In genomic region chr15:84260123-84260822, GRCm38 (mm10) we compare ENCODE assay signal across 9 mouse cellular contexts. TPM values are rescaled to one million over a fixed set of nuclear protein-coding genes. Genes with fewer than 3 reads are reported as not detected.
A peak's percentile ranks its signal among the peaks of the same experiment; 100 is the strongest.
DNase-seq lines count a peak whose midpoint lies in the region; ATAC-seq lines count a peak whose summit lies in the region.
"Had no signal": no experiment of that assay in that cellular context is flagged by ENCODE, and none has a peak within 500 bp of the region (broad histone marks: within the 10 kb centered on the region; RNA-seq: fewer than 3 reads in every experiment).

No protein-coding gene starts in this region.

- H3K4me1 ChIP-seq in forebrain, embryonic 13.5 days, result peaks cover 37% of the 10 kb centered on the region
- 0 out of 2 replicates have a peak, but pooled peaks cover 4% of the 10 kb centered on the region for H3K4me1 ChIP-seq in hindbrain, embryonic 11.5 days (replicated peaks; ENCODE audit: control insufficient read depth, insufficient read depth, low read length)

- 0 out of 2 replicates have a peak overlapping the region, but pooled peaks have one; percentile 3 for H3K4me3 ChIP-seq in forebrain, embryonic 13.5 days
- no peak overlapping the region for H3K4me3 ChIP-seq in hindbrain, embryonic 11.5 days (ENCODE audit: low read depth, low read length)
- H3K4me3 ChIP-seq: heart, embryonic 15.5 days had no signal

- WGBS in forebrain, embryonic 13.5 days, result 18% methylated on average over 22 of the region's 22 CpGs
- 33% methylated on average over 22 of the region's 22 CpGs for WGBS in hindbrain, embryonic 11.5 days

- peak overlapping the region; percentile 78 for H3K27ac ChIP-seq in forebrain, embryonic 13.5 days
- H3K27ac ChIP-seq in hindbrain, embryonic 11.5 days (ENCODE audit: low read depth, low read length), result 0 out of 2 replicates have a peak overlapping the region, but pooled peaks have one; percentile 5
- H3K27ac ChIP-seq: heart, embryonic 15.5 days had no signal

- DNase-seq in ES-CJ7 (ENCODE audit: low read depth, low spot score), result peak; percentile 84
- peak; percentile 42 for DNase-seq in c-Kit-positive CD71-negative TER-119-negative erythroid progenitor cells, embryonic 14.5 days (ENCODE audit: low read depth)
- DNase-seq in hindbrain, embryonic 11.5 days (ENCODE audit: low spot score), result peak; percentile 89
- peak; percentile 84 to 92 for DNase-seq in layer of hippocampus, postnatal 14 days (ENCODE audit: low spot score in 2 of 2)
- peak; percentile 79 for DNase-seq in lung, postnatal 36 days
- peak; percentile 94 for DNase-seq in retina, postnatal 1 day
- DNase-seq in thymus, postnatal 36 days, result peak; percentile 66 to 67

- peak; percentile 83 for ATAC-seq in forebrain, embryonic 13.5 days
- ATAC-seq in hindbrain, embryonic 11.5 days (ENCODE audit: low FRiP score), result peak; percentile 58

- H3K36me3 ChIP-seq in forebrain, embryonic 13.5 days (ENCODE audit: poor library complexity, severe bottlenecking), result no peaks in the 10 kb centered on the region
- no peaks in the 10 kb centered on the region for H3K36me3 ChIP-seq in hindbrain, embryonic 11.5 days (ENCODE audit: control insufficient read depth, insufficient read depth, low read length)
- H3K36me3 ChIP-seq: heart, embryonic 15.5 days had no signal

- peak overlapping the region; percentile 49 for H3K4me2 ChIP-seq in forebrain, embryonic 13.5 days
- no peak overlapping the region for H3K4me2 ChIP-seq in hindbrain, embryonic 11.5 days (replicated peaks; ENCODE audit: low read depth, low read length)
- H3K4me2 ChIP-seq: heart, embryonic 15.5 days had no signal

- H3K9ac ChIP-seq in forebrain, embryonic 13.5 days, result peak overlapping the region; percentile 22; the same call in 1 of the 2 replicates
- H3K9ac ChIP-seq in hindbrain, embryonic 11.5 days (ENCODE audit: low read depth, low read length), result no peak overlapping the region
- H3K9ac ChIP-seq: heart, embryonic 15.5 days had no signal

- no peaks in the 10 kb centered on the region for H3K9me3 ChIP-seq in forebrain, embryonic 13.5 days (replicated peaks)
- no peaks in the 10 kb centered on the region for H3K9me3 ChIP-seq in hindbrain, embryonic 11.5 days (ENCODE audit: control insufficient read depth, low read length)
- H3K9me3 ChIP-seq: heart, embryonic 15.5 days had no signal

- H3K27me3 ChIP-seq in forebrain, embryonic 13.5 days, result peaks cover 18% of the 10 kb centered on the region; the same call in 1 of the 2 replicates
- H3K27me3 ChIP-seq in hindbrain, embryonic 11.5 days (ENCODE audit: control insufficient read depth, insufficient read depth, low read length), result no peaks in the 10 kb centered on the region
- H3K27me3 ChIP-seq: heart, embryonic 15.5 days had no signal

RNA-seq across cellular contexts. Expression of gene Parvb, which starts 28.4 kb away (rescaled TPM):
- 2.1 and 2.6 TPM in 2 replicates for polyA plus RNA-seq in forebrain, embryonic 13.5 days (2015; fragmentation: Nextera tagmentation; extraction: Ambion mirVana)
- polyA plus RNA-seq in hindbrain, embryonic 11.5 days (2014; fragmentation: Nextera tagmentation; extraction: Ambion mirVana), result 9.4 and 9.5 TPM in 2 replicates
- total RNA-seq in layer of hippocampus, postnatal 14 days (2021), result 10 to 100 TPM; 56.7 to 57.8 TPM

Comparison
In these comparisons a context has a peak if more than half of its experiments do, and no peak if none do; other contexts are left out.
1. DNase-seq: peak in every context shown above with its lines; median percentile 94 in retina, postnatal 1 day; 89 in hindbrain, embryonic 11.5 days; 88 in layer of hippocampus, postnatal 14 days; 84 in ES-CJ7; 79 in lung, postnatal 36 days; 66 in thymus, postnatal 36 days; 42 in c-Kit-positive CD71-negative TER-119-negative erythroid progenitor cells, embryonic 14.5 days.